Mouse (Mus musculus): Measurements from ENCODE around the gene Cdh5. TPM values are rescaled to one million over a fixed set of nuclear protein-coding genes. Genes with fewer than 3 reads are reported as not detected.

Cdh5 gene
- polyA plus RNA-seq, 1 experiment from 2014 or later = 12.1 TPM

DNA sequence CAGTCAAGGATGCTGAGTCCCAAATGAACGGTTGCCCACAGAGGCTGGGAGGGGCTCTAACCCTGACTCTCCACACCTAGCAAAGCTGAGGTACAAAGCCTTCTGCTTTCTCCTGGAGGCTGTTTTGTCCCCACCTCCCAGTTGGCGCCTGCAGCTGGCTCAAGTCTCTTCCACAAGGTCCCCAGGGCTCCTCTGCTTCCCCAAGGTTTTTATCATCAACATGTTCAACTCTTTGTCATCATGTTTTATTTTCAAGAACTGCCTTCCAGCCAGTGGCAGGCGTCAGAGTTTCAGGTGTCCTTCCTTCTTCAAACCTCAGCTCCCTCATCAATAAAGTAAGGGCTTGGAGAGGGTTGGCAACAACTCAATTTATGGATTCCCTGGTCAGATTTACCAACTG is 68.0 kb downstream of the Cdh5 start:
- peaks cover 46% of the 10 kb centered on the region for H3K27me3 ChIP-seq (replicated peaks; ENCODE audit: control insufficient read depth, insufficient read depth, low read length)
- ATAC-seq = no peak
- H3K4me1 ChIP-seq (replicated peaks; ENCODE audit: control insufficient read depth, insufficient read depth, low read length) = no peaks in the 10 kb centered on the region
- no peak for TF ChIP-seq CTCF (IDR thresholded peaks at IDR 0.05; ENCODE audit: low read depth)
- H3K36me3 ChIP-seq (ENCODE audit: control insufficient read depth, insufficient read depth) = no peaks in the 10 kb centered on the region
- H3K9ac ChIP-seq (ENCODE audit: low read depth, low read length) = no peak overlapping the region
- no peak overlapping the region for H3K4me2 ChIP-seq (replicated peaks; ENCODE audit: low read depth)
- H3K4me3 ChIP-seq (ENCODE audit: low read depth, low read length) = no peak overlapping the region
- H3K9me3 ChIP-seq (ENCODE audit: control insufficient read depth) = no peaks in the 10 kb centered on the region
- WGBS = 87% methylated on average over 3 of the region's 3 CpGs
- no peak overlapping the region for H3K27ac ChIP-seq (ENCODE audit: low read depth, low read length)

GRCm38 (mm10) chr8:104170118-104171049 is 69.0 kb downstream of the Cdh5 start, which contains the start of gene Bean1:
TSS of gene Bean1 (plus strand) at chr8:104170442.
- WGBS = 1% methylated on average over 85 of the region's 87 CpGs
- H3K9me3 ChIP-seq (ENCODE audit: control insufficient read depth) = no peaks in the 10 kb centered on the region
- ATAC-seq = peak; percentile 63
- H3K9ac ChIP-seq (ENCODE audit: low read depth, low read length) = peak within 1 kb of the TSS; percentile 57
- peak within 1 kb of the TSS; percentile 62 for H3K4me3 ChIP-seq (ENCODE audit: low read depth, low read length)
- TF ChIP-seq CTCF (IDR thresholded peaks at IDR 0.05; ENCODE audit: low read depth) = no peak
- peak within 1 kb of the TSS; percentile 98 for H3K4me2 ChIP-seq (replicated peaks; ENCODE audit: low read depth)
- peaks cover 46% of the 10 kb centered on the region for H3K27me3 ChIP-seq (replicated peaks; ENCODE audit: control insufficient read depth, insufficient read depth, low read length)
- H3K4me1 ChIP-seq (replicated peaks; ENCODE audit: control insufficient read depth, insufficient read depth, low read length) = no peaks in the 10 kb centered on the region
- no peak within 1 kb of the TSS for H3K27ac ChIP-seq (ENCODE audit: low read depth, low read length)
- no peaks in the 10 kb centered on the region for H3K36me3 ChIP-seq (ENCODE audit: control insufficient read depth, insufficient read depth)

DNA sequence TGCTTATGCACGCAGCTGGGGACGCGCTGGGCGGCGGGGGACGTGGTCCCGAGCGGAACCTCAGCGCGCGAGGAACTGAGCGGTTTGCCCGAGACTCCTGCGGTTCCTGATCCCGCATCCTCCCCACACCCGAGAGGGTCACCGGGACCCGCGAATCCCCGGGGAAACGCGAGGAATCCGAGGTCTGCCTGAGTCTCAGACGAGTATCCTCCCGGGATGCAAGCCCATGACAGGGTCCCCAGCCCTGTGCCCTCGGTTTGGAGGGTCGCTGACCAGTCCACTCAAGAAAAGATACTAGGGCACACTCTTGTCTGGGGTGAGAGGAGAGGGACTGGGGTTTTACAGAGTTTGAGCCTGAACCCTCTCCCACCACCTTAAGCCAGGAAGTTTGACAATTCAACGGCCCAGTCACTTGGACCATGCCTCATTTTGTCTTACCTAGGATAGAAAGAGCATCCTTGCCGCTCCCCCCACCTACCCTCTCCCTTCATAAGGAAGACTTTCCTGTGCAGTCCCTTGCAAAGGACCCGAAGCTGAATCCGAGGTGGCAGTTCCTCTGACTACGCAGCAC is 69.7 kb downstream of the Cdh5 start:
- Histone ChIP-seq H3K4me1 (replicated peaks; ENCODE audit: control insufficient read depth, insufficient read depth, low read length) (no peaks in the 10 kb centered on the region), H3K9me3 (ENCODE audit: control insufficient read depth) (no peaks in the 10 kb centered on the region), H3K36me3 (ENCODE audit: control insufficient read depth, insufficient read depth) (no peaks in the 10 kb centered on the region), H3K27ac (ENCODE audit: low read depth, low read length) (no peak overlapping the region), H3K9ac (ENCODE audit: low read depth, low read length) (peak overlapping the region; percentile 57), H3K4me2 (replicated peaks; ENCODE audit: low read depth) (peak overlapping the region; percentile 98), H3K27me3 (replicated peaks; ENCODE audit: control insufficient read depth, insufficient read depth, low read length) (peaks cover 46% of the 10 kb centered on the region), H3K4me3 (ENCODE audit: low read depth, low read length) (peak overlapping the region; percentile 62)
- 5% methylated on average over 30 of the region's 32 CpGs for WGBS
- no peak for TF ChIP-seq CTCF (IDR thresholded peaks at IDR 0.05; ENCODE audit: low read depth)
- no peak for ATAC-seq

GRCm38 (mm10) chr8:104172420-104172819 is 71.0 kb downstream of the Cdh5 start:
- TF ChIP-seq CTCF (IDR thresholded peaks at IDR 0.05; ENCODE audit: low read depth) = no peak
- ATAC-seq = no peak
- H3K4me3 ChIP-seq (ENCODE audit: low read depth, low read length) = no peak overlapping the region

GRCm38 (mm10) chr8:104175848-104176527 is 74.6 kb downstream of the Cdh5 start:
- no peaks in the 10 kb centered on the region for H3K4me1 ChIP-seq (replicated peaks; ENCODE audit: control insufficient read depth, insufficient read depth, low read length)
- ATAC-seq = no peak
- no peak for TF ChIP-seq CTCF (IDR thresholded peaks at IDR 0.05; ENCODE audit: low read depth)
- H3K4me2 ChIP-seq (replicated peaks; ENCODE audit: low read depth) = no peak overlapping the region
- 68% methylated on average over 8 of the region's 8 CpGs for WGBS
- H3K27me3 ChIP-seq (replicated peaks; ENCODE audit: control insufficient read depth, insufficient read depth, low read length) = peaks cover 25% of the 10 kb centered on the region
- no peaks in the 10 kb centered on the region for H3K9me3 ChIP-seq (ENCODE audit: control insufficient read depth)
- H3K4me3 ChIP-seq (ENCODE audit: low read depth, low read length) = no peak overlapping the region
- H3K36me3 ChIP-seq (ENCODE audit: control insufficient read depth, insufficient read depth) = no peaks in the 10 kb centered on the region
- no peak overlapping the region for H3K9ac ChIP-seq (ENCODE audit: low read depth, low read length)
- no peak overlapping the region for H3K27ac ChIP-seq (ENCODE audit: low read depth, low read length)

More at GRCm38 (mm10) chr8:104172420-104172819, 71.0 kb downstream of the Cdh5 start:
- H3K9ac ChIP-seq (ENCODE audit: low read depth, low read length) = no peak overlapping the region
- H3K9me3 ChIP-seq (ENCODE audit: control insufficient read depth) = no peaks in the 10 kb centered on the region
- no peaks in the 10 kb centered on the region for H3K36me3 ChIP-seq (ENCODE audit: control insufficient read depth, insufficient read depth)
- WGBS = 88% methylated on average over 6 of the region's 6 CpGs
- no peaks in the 10 kb centered on the region for H3K4me1 ChIP-seq (replicated peaks; ENCODE audit: control insufficient read depth, insufficient read depth, low read length)
- peaks cover 46% of the 10 kb centered on the region for H3K27me3 ChIP-seq (replicated peaks; ENCODE audit: control insufficient read depth, insufficient read depth, low read length)
- no peak overlapping the region for H3K4me2 ChIP-seq (replicated peaks; ENCODE audit: low read depth)
- H3K27ac ChIP-seq (ENCODE audit: low read depth, low read length) = no peak overlapping the region

GRCm38 (mm10) chr8:104177054-104177453 is 75.6 kb downstream of the Cdh5 start:
- 62% methylated on average over 4 of the region's 4 CpGs for WGBS
- H3K9me3 ChIP-seq (ENCODE audit: control insufficient read depth) = no peaks in the 10 kb centered on the region
- ATAC-seq = no peak

More at GRCm38 (mm10) chr8:104177054-104177453, 75.6 kb downstream of the Cdh5 start:
- Histone ChIP-seq H3K4me1 (replicated peaks; ENCODE audit: control insufficient read depth, insufficient read depth, low read length) (no peaks in the 10 kb centered on the region), H3K4me2 (replicated peaks; ENCODE audit: low read depth) (no peak overlapping the region), H3K4me3 (ENCODE audit: low read depth, low read length) (no peak overlapping the region), H3K36me3 (ENCODE audit: control insufficient read depth, insufficient read depth) (no peaks in the 10 kb centered on the region), H3K9ac (ENCODE audit: low read depth, low read length) (no peak overlapping the region), H3K27ac (ENCODE audit: low read depth, low read length) (no peak overlapping the region), H3K27me3 (replicated peaks; ENCODE audit: control insufficient read depth, insufficient read depth, low read length) (peaks cover 15% of the 10 kb centered on the region)
- TF ChIP-seq CTCF (IDR thresholded peaks at IDR 0.05; ENCODE audit: low read depth) = no peak

All from intestine, postnatal 0 days (tissue).